Mouse (Mus musculus) heart, embryonic 13.5 days (tissue): Measurements from ENCODE around the gene Rbm45. TPM values are rescaled to one million over a fixed set of nuclear protein-coding genes. Genes with fewer than 3 reads are reported as not detected.

Source experiments
- ATAC-seq: fragments of 200-750 bp; cut with Nextera tagmentation; 2 replicates; pipeline ENCODE4 v1.8.0; 2017; ENCODE audit warnings: moderate TSS enrichment; ENCODE audit not compliant: insufficient number of reproducible peaks, low FRiP score, low TSS enrichment; ENCODE audit errors: extremely low read depth
- H3K27ac ChIP-seq: fragments of 300-500 bp; sonication (generic); replicated peaks from 2 replicates; pipeline ENCODE4 v1.5.1; 2015; ENCODE audit warnings: moderate library complexity, mild to moderate bottlenecking, inconsistent platforms
- H3K27me3 ChIP-seq: fragments of 300-500 bp; sonication (generic); replicated peaks from 2 replicates; pipeline ENCODE4 v1.6.1; 2015; ENCODE audit warnings: mild to moderate bottlenecking, inconsistent platforms
- H3K36me3 ChIP-seq: fragments of 300-500 bp; sonication (generic); 2 replicates; pipeline ENCODE4 v1.6.1; 2015; ENCODE audit warnings: mild to moderate bottlenecking, inconsistent platforms
- H3K4me1 ChIP-seq: fragments of 300-500 bp; sonication (generic); 2 replicates; pipeline ENCODE4 v1.6.1; 2015; ENCODE audit warnings: inconsistent platforms
- H3K4me2 ChIP-seq: fragments of 300-500 bp; sonication (generic); 2 replicates; pipeline ENCODE4 v1.6.1; 2015; ENCODE audit warnings: inconsistent platforms, mild to moderate bottlenecking, moderate library complexity
- H3K4me3 ChIP-seq: fragments of 300-500 bp; sonication (generic); 2 replicates; pipeline ENCODE4 v1.5.1; 2015; ENCODE audit warnings: moderate library complexity, mild to moderate bottlenecking, inconsistent platforms
- H3K9ac ChIP-seq: fragments of 300-500 bp; sonication (generic); 2 replicates; pipeline ENCODE4 v1.6.1; 2015; ENCODE audit warnings: inconsistent platforms, mild to moderate bottlenecking, moderate library complexity
- H3K9me3 ChIP-seq: fragments of 300-500 bp; sonication (generic); 2 replicates; pipeline ENCODE4 v1.6.1; 2016; ENCODE audit warnings: inconsistent platforms
- WGBS: fragments of 180-500 bp; shearing (Covaris S2); methylation state at CpG from one replicate; pipeline ENCODE4 v1.1.7; 2015; ENCODE audit warnings: mixed read lengths; 5-methylcytosine and 5-hydroxymethylcytosine counted together
- polyA plus RNA-seq: library from polyadenylated mRNA; unstranded; fragments of >200 nt; fragmentation: Nextera tagmentation; extraction: Ambion mirVana; gene quantifications from 2 replicates; pipeline ENCODE4 v1.2.1, GENCODE M21; 2015

Rbm45 gene
- polyA plus RNA-seq, 1 experiment from 2014 or later: 11.7 TPM

GRCm38 (mm10) chr2:76429318-76429717 is 59.5 kb downstream of the Rbm45 start:
- Histone ChIP-seq H3K4me3 (no peak overlapping the region), H3K9ac (no peak overlapping the region), H3K4me2 (no peak overlapping the region), H3K4me1 (no peaks in the 10 kb centered on the region), H3K27me3 (no peaks in the 10 kb centered on the region), H3K36me3 (no peaks in the 10 kb centered on the region), H3K27ac (no peak overlapping the region), H3K9me3 (no peaks in the 10 kb centered on the region)
- 59% methylated on average over 3 of the region's 3 CpGs for WGBS
- ATAC-seq: no peak

DNA sequence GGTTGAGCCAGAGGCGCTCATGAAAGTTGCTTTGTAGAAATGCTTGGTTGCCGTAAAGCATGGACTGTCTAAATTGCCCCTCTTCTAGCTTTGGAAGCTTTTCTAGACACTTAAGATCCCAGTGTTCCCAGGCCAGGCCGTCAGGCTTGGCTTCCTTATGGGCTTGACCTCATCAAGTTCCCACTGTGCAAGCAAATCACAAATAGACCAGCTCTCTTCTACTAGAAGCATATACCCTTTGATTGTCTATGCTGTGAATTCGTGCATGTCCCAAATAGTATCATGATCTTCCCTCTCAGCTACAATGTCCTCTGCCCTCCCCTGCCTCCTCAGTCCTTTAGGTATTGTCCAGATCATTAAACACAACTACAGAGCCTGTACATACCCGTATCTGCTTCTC is 60.1 kb downstream of the Rbm45 start:
- Histone ChIP-seq H3K9me3 (no peaks in the 10 kb centered on the region), H3K4me3 (no peak overlapping the region), H3K4me2 (no peak overlapping the region), H3K27me3 (no peaks in the 10 kb centered on the region), H3K27ac (no peak overlapping the region), H3K36me3 (no peaks in the 10 kb centered on the region), H3K4me1 (no peaks in the 10 kb centered on the region), H3K9ac (no peak overlapping the region)
- ATAC-seq: no peak
- WGBS: 72% methylated on average over 5 of the region's 5 CpGs

DNA sequence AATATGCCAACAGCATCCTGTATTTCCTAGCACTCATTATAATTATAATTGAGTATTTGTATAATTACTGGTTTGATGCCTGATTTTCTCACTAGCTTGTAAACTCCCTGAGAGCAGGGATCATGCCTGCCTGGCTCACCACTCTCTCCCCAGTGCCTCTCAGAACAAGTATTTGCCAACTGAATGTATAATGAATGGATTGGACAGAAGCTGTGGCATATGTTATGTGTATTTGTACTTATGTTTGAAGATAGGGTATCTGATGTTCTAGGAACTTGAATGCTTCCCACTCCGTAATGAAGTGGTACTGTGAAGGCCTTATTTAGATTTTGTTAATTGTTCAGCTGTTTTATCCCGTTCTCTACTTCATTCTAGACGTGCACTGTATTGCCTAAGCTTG is 60.8 kb downstream of the Rbm45 start:
- H3K4me2 ChIP-seq: no peak overlapping the region
- no peaks in the 10 kb centered on the region for H3K4me1 ChIP-seq
- no peaks in the 10 kb centered on the region for H3K9me3 ChIP-seq
- no peak overlapping the region for H3K27ac ChIP-seq
- no peaks in the 10 kb centered on the region for H3K36me3 ChIP-seq
- no peak overlapping the region for H3K9ac ChIP-seq
- H3K27me3 ChIP-seq: no peaks in the 10 kb centered on the region
- no peak for ATAC-seq
- WGBS: 76% methylated on average over 3 of the region's 3 CpGs
- H3K4me3 ChIP-seq: no peak overlapping the region

Other genes with a start within 250 kb of the Rbm45 start
- 0.05 TPM in 1 of 2 replicates, not detected in the other for gene Pde11a, start 31.2 kb upstream of the Rbm45 start, polyA plus RNA-seq
- gene Cyct, start 9.5 kb upstream of the Rbm45 start, polyA plus RNA-seq: 0.32 TPM in 1 of 2 replicates, not detected in the other
- 4.4 and 4.9 TPM in 2 replicates for gene Osbpl6, start 36.5 kb downstream of the Rbm45 start, polyA plus RNA-seq